Mouse (Mus musculus): ENCODE results near the gene Tgtp2. TPM values are rescaled to one million over a fixed set of nuclear protein-coding genes. Genes with fewer than 3 reads are reported as not detected.
"Not testable (repeated sequence)": the region's sequence is repeated elsewhere in the genome, so short reads cannot be mapped to it uniquely, and the experiment has no call there.

Tgtp2 gene
- 1 to 10 TPM; 2.1 to 3.9 (median 3.1) TPM for total RNA-seq (2022)

DNA sequence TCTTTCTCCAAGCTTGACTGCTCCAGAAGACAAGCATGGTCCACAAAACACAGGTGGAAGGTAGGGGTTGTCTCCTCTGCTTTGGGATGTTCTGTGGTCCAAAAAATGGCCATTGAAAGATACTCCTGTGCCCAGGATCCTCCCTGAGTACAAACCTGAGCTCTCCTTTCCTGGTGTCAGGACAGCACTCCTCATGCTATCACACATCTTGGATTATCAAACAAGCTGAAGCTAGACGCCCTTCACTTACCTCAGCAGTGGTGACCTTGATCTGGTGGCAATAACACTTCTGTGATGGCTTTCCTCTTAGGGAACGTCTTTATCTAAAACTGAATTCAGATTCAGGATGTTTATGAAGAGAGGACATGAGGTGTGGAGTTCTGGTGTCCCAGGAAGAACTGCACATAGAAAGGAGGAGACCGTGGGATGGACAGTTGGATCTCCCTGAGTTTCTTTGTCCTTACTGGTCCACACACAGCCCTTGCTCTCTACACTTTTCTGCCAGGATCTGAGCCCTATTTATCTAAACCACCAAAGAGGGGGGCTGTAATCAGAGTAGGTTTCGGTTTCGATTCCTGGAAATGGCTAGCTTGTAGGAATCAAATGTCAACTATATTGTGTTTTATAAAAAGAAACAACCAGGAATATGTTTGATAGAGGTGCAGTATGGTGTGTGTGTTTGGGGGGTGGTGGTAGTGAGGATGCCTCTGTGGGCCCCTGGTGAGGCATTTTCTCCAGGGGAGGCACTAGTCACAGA is at the start of gene Tgtp2:
Gene Tgtp2 (minus strand): TSS at position 494 of the 757 bp plus-strand sequence.
- DNase-seq (ENCODE audit: low spot score), result not testable (repeated sequence)

- no peak for DNase-seq (ENCODE audit: low spot score)
These were observed 48.7 kb upstream of the Tgtp2 start for GRCm38 (mm10) chr11:49112624-49113219.

DNA sequence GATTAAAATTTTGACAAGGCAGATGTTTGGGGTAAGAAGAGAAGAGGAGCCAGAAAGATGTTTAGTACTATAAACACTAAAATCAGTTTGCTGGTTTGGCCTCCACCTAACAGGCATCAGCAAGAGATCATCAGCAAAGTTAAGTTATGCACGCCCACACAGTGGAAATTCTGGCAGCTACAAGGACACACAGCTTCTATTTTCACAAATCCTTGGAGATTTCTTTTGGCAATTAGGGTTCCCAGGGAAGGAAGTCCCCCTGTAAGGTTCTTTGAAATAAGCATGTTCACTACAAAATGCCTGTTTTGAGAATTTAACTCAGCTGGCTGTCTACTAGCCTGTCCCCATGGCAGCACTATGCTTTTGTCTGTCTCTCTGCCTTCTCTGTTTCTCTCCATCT is 47.0 kb upstream of the Tgtp2 start:
- DNase-seq (ENCODE audit: low spot score), result no peak

- DNase-seq (ENCODE audit: low spot score), result no peak
These were observed 44.8 kb upstream of the Tgtp2 start for GRCm38 (mm10) chr11:49108833-49109232.

GRCm38 (mm10) chr11:49107650-49108537 is 43.9 kb upstream of the Tgtp2 start:
- no peak for DNase-seq (ENCODE audit: low spot score)

- no peak for DNase-seq (ENCODE audit: low spot score)
These were observed 41.7 kb upstream of the Tgtp2 start for GRCm38 (mm10) chr11:49105752-49106151.

GRCm38 (mm10) chr11:49103047-49103693 is 39.2 kb upstream of the Tgtp2 start:
- peak; percentile 91 for DNase-seq (ENCODE audit: low spot score)

DNA sequence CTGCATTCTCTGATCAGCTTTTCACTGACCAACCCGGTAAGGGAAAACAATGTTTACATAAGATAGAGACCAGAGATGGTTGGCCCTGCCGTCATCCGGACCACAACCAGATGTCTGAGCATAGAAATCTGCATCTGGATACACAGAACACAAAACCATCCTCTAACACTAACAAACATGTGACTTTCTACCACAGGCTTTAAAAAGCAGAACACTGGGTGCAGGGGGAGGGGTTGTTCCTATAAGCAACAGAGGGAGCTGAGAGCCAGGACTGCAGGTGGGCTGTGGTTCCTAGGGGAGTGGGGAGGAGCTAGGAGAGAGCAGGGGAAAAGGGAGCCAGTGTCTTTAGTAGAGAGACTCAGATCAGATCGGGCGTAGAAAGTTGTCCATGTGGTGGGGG is 37.5 kb upstream of the Tgtp2 start:
- DNase-seq (ENCODE audit: low spot score), result no peak

DNA sequence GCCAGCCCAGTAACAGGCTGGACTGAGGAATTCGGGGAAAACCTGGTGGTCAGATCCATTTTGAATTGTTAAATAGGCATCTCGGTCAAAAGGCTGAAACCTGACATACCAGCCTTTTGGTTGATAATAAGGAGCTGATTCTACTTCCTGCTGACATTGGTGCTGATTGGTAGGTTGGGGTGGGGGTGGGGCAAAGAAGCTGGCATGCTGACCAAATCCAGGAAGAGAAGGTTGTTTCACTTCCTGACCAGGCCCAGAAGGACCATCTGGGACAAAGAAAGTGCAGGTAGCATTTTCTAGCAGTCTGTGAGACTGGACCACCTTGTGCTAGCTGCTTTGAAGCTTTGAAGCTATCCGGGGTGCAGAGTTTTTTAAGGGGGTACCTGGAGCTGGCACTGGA is 36.4 kb upstream of the Tgtp2 start:
- no peak for DNase-seq (ENCODE audit: low spot score)

- no peak for DNase-seq (ENCODE audit: low spot score)
These were observed 31.4 kb upstream of the Tgtp2 start for GRCm38 (mm10) chr11:49095367-49095766.

- no peak for DNase-seq (ENCODE audit: low spot score)
These were observed 30.1 kb upstream of the Tgtp2 start for GRCm38 (mm10) chr11:49093861-49094660.

- DNase-seq (ENCODE audit: low spot score), result no peak
These were observed 28.8 kb upstream of the Tgtp2 start for GRCm38 (mm10) chr11:49092786-49093185.

- no peak for DNase-seq (ENCODE audit: low spot score)
These were observed 28.1 kb upstream of the Tgtp2 start for GRCm38 (mm10) chr11:49092053-49092586.

- no peak for DNase-seq (ENCODE audit: low spot score)
These were observed 27.2 kb upstream of the Tgtp2 start for GRCm38 (mm10) chr11:49091171-49091570.

DNA sequence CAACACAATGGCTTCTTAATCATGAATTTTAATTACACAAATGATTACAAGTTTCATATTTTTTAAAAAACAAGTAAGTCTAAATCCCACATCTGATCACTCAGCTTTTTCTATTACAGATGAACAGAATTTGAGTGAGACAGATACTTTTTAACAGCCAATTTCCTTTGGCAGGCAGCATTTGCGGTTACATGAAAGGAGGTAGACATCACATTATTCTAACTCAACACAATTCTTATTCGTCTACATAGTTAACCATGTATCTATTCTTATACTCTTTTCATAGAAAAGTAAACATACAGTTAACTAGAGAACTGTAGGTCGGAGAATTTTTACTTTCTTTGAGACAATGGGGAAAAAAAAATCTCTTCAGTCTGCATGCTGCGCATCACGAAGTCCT is 26.5 kb upstream of the Tgtp2 start:
- DNase-seq (ENCODE audit: low spot score), result no peak

GRCm38 (mm10) chr11:49089735-49090507 is 25.9 kb upstream of the Tgtp2 start:
- DNase-seq (ENCODE audit: low spot score), result no peak

DNA sequence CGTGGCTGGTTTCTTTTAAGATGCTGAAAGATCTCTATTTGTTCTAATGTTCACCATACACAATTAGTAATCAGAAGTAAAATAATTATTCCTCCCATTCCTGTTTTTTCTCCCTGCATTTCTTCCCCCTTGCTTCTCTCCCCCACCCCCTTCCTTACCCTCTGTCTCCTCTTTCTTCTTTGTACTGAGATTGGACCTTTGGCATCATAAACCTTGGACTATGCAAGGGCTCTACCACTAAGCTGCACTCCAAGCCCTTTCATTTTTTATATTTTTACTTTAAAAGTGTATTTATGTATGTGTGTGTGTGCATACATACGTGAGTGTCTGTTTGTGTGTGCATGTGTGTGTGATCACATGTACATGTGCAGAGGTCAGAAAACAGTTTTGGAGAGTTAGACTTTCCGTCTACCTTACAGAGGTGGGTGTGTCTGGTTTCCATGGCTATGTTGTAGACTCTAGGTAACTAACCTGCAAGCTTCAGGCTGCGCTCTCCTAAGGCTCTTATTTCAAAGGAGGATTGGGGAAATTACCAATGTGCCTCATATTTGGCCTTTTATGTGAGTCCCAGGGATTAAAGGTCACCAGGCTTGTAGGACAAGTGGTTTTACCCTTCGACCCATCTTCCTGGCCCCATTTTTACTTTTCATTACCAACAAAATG is 25.1 kb upstream of the Tgtp2 start:
- DNase-seq (ENCODE audit: low spot score), result no peak

DNA sequence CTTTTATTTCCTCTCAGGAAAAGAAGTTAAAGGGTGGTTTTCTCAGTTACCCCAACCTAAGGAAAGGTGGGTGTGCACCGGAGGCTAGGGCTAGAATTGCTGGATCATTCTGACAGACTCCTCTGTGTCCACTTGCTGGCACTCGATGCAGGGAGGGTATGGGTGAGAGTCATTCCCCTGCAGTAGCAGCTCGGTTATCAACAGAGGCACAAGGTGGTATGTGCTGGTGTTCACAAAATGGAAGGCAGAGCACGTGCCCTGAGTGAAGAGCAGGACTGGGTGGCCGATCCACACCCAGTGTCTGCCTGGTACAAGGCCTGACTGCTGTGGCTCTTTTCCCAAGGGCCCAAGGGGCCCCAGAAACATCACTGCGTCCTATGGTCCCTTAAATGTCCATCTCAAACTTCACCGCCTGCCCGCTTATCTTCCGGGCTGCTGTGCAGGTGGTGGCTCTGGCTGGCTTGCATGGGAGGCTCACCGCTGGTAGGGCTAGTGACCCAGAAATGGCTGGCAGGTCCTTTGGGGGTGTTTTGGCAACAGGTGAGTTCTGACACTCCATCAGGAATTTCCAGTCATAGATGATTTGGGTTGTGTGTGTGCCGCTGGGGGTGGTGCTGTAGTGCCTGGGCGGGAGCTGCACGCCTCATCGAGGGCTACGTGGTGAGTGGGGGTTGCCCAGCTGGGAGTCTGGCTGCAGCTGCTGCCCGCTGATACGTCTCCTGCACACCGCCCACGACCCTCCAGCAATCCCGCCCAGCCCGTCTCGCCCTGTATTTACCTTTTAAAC is 24.0 kb upstream of the Tgtp2 start:
- no peak for DNase-seq (ENCODE audit: low spot score)

Data from heart, adult 8-10 months (tissue).